Mouse (Mus musculus) erythroblast, adult 5-6 weeks (primary cell): ENCODE results near the gene Slc44a1. TPM values are rescaled to one million over a fixed set of nuclear protein-coding genes. Genes with fewer than 3 reads are reported as not detected.

Source experiments
- ATAC-seq: replicated peaks from 2 replicates; pipeline ENCODE4 v1.8.0; 2016; ENCODE audit warnings: moderate number of reproducible peaks, mild to moderate bottlenecking, moderate TSS enrichment, inconsistent platforms; ENCODE audit not compliant: poor library complexity, low FRiP score, severe bottlenecking
- total RNA-seq, 2 experiments: library from RNA; stranded (forward) in 1 of 2; stranded (reverse) in 1 of 2; fragments of 150-400 nt in 1 of 2; fragments of 200-764, 138-1000 nt in 1 of 2; gene quantifications; 2 replicates each; pipeline versions ENCODE4 v1.2.3 to v1.2.4; 2015 to 2017; ENCODE audit warnings: low replicate concordance in 2 of 2

Slc44a1 gene
- total RNA-seq, 2 experiments from 2014 or later, result 27.3 to 37.0 TPM

DNA sequence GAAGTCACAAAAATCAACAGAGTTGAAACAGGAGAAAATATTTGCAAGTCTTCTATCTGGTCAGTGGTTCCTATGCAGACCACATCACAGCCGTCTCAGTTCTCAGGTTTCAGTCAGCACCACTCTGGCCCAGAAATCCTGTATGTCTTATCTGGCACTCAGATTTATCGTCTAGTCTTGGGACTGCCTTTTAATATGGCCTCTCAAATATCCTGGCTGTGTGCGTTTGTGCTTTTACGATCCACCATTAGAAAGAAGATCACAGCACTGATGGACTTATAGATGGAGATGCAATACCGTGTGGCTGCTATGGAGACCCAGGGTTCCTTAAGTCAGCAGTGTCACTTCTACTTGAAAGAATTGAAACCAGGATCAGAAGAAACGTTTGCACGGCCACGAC lies 80.8 kb downstream of the Slc44a1 start:
- ATAC-seq, result no peak

DNA sequence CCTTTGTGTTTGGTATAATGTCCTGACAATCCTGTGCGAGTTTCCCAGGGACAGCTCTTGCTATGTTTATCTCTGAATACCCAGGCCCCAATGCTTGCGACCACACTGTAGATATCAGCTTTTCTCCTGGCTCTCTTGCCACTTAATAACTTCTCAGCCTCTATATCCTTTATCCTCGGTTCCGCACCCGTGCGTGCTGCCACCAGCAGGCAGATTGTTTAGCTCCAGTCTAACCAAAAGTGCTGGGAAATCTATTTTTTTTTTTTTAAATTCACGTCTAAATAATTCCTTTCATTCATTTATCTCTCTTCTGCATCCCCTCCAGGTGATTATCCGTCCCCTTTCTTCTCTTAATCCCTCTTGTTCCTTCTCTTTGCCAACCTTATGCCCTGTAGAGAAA lies 82.4 kb downstream of the Slc44a1 start:
- no peak for ATAC-seq

DNA sequence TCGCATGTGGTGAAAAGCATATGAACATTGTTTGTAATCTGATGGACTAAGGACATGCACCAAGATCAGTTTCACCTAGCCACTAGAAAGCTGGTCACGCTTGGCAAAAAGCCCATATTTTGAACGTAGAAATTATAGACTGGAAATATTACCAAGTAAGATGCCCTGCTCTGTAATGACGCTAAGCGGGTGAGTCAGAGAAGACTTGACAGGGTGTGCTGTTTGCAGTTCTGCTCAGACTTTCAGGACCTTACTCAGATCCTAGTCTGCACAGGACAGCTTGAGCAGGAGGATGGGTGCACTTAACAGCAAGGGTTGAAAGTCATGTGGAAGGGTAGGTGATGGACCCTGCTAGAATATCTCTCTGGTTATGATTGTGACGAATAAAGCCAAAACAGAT lies 85.3 kb downstream of the Slc44a1 start:
- no peak for ATAC-seq

DNA sequence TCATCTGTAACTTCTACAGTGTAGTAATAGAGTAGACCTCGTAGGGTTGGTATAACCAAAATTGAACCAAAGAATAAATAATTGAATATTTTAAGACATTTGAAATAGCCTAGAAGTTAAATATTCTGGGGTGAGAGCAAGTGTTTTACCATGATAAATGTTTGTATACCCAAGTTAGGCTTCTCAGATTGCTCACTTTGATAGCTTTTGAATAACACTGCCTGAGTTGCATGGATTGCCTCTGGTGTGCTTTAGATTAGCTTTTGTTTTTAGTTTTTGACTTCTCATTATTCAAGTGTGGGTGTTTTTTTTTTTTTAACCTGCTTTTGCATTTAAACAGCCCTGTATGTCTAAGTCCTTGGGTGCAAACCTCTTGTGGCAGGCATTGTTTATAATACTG lies 85.8 kb downstream of the Slc44a1 start:
- ATAC-seq, result no peak

DNA sequence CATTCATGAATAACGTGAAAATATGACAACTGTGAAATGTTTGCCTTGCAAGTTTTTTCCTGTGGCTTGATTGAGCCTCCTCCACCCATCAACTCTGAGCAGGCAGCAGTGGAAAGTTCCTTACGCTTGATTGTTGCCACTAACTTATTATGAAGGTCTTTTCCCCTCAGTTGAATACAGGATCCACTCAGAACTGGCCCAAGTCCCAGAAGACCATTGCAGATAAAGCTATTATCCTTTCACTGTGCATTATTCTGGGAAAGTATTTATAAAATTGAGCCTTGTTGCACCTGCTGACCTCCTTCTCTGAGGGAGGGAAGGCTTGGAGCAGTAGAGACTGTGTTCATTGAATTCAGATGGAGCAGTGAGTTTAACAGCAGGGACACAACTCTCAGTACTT lies 86.2 kb downstream of the Slc44a1 start:
- no peak for ATAC-seq

DNA sequence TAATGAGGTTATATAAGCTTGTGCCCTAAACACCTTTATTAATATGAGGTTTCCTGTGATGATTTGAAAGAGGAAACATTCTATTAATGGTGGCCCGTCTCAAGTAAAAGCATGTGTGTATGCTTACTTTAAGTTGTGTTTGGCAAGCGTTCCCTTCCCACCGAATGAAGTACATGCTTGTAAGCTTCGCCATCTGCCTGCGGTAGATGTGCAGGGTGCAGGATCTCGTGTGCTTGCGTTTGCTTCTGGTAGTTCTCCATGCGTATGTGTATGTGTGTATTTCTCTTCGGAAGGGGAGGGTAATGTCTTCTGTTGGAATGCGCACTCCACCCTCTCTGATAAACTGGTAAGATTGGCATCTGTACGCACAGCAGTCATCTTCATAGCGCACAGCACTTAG lies 95.6 kb downstream of the Slc44a1 start:
- no peak for ATAC-seq

DNA sequence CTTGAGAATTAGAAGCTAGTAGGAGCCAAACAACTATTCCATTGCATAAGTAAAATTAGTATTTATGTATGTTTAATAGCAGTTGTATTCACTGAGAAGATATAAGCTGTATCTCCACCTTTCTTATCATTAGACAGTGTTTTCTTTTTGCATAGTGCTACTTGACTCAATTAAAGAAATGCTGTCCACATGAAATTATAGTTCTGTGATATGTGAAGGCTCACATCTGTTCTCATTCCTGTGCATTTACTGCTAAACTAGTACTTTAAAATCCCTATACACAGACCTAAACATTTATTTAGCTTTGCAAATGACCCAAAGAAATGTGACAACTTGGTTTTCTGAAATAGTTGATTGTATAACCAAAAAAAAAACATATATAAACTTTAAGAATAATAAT lies 96.9 kb downstream of the Slc44a1 start:
- ATAC-seq, result no peak

DNA sequence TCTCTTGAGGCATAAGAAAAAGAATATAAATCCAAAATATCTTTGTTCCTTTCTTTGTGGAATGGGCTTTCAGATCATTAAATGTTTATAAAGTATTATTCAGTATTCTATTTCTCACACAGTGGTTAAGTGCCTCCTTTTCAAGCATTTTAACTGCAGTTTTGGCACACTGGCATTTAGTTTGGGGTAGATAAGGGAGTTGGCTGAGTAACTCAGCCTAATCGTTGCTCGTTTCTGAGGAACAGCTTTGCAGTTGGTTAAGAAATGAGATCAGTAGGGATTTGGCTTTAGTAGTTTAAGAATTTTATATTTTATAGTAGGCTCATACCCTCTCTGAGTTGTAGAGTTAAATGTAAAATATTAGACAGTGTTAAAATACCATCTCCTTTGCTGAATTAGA lies 97.3 kb downstream of the Slc44a1 start:
- no peak for ATAC-seq

DNA sequence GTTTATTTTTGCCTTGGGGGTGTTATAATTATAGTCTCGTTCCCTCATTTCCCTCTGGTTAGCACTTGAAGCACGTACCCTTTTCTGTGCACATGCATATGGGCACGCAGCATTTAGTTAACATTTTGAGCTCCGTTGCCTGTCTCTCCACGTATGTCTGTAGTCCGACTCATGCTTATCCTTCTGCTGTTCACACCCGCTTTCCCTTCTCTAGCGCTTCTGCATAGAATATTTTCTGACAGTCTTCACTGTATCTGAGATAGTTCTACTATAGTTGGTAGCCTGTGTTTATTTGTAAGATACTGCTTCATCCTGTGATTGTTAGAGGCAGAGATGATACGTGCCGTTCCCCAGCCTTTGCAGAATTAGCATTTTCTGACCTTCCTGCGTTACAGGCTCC lies 98.4 kb downstream of the Slc44a1 start:
- no peak for ATAC-seq

DNA sequence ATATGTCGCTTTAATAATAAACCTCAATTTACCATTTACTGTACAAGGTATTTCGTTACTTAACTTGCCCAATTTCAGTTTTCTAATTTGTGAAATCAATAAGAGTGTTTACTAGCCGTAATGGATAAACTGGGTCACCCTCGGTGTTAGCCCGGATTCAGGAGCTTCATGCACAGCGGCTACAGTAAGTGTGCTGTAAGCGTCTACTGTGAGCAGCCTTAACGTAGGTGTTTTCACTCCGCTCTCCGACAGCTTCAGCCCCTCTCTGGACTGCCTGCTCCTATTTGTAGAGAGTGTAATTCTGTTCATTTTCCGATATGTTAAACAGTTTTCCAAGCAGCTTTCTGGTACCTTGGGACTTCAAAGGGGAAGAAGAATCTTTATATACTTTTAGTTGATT lies 99.7 kb downstream of the Slc44a1 start:
- ATAC-seq, result no peak

DNA sequence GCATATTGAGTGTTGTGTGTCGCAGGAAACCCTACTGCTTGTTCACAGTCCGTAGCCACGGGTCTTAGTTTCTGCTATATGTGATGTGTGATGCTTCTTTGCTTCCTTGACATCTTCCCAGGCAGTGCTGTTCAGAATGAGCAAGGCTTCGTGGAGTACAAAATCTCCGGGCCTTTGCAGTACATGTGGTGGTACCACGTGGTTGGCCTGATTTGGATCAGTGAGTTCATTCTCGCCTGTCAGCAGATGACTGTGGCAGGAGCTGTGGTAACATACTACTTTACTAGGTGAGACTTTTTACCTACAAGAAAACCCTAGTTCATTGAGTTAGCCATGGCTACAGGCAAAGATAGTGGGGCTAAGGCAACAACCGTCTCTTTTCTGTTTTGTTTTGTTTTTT lies 103.2 kb downstream of the Slc44a1 start:
- no peak for ATAC-seq

DNA sequence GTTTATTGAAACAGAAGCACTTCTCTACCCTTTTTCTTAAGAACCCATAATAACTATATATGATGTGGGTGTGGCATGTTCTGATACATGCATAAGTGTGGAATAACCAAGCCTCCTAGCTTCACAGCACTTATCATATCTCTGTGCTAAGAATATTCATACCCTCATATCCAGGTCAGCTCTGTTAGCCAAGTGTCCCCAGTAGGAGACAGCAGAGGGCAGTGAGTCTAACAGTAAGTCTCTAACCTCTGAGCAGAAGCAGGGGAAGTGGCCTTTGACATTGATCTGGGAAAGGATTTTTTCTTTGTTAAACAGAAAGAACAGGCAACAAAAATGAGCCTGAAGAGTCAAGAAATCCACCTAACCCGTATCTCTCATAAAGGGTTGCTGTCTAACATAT lies 104.7 kb downstream of the Slc44a1 start:
- no peak for ATAC-seq

DNA sequence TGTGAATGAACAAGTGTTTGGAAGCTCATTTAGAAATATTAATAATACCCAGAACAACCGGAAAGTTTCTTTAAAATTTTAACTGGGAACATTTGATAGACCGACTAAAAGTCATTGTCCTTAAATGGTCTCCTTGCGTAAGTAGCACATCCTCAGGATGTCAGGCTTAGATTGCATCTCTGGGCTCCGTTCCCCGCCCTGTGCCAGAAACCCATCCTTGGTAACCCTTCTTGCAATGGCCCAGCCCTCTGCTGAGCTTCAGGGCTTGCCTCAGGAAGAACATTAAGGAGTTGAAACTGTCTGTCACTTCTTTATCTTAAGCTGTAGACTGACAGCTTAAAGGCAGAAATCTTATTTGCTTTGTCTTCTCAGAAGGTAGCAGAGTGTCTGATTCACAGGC lies 107.2 kb downstream of the Slc44a1 start:
- no peak for ATAC-seq

DNA sequence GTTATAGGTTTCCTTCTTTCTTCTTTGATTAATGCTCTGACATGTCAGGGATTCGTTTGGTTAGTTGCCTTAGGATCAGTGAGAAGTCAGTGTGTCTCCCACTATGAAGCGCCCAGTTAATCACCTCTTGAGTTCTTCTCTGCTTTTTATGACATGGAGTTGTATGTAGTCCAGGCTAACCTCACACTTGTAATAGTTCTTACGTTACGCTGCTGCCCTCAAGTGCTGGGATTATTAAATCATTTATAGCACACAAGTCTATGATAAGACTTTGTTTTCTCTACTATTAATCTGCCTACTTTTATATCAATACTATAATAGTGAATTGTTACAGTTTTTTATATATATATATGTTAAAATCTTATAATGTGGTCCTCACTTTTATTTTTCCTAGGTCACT lies 109.2 kb downstream of the Slc44a1 start:
- no peak for ATAC-seq

DNA sequence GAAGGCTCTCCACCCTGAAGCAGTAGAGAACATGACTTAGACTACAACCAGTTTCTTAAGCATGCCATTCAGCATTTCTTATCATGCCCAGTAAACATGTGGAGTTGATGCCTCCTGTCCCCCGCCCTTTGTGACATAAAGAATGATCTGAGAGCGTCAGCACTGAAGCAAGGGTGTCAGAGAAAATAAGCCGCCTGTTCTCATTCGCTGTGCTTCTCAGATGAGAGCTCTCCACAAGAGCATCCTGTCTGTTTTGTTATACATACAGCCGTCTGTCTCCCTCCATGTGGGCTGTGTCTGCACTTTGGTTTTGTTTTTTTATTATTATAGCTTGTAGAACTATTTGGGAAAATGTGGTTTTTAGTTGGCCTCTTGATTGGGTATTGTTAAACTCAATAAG lies 124.4 kb downstream of the Slc44a1 start:
- ATAC-seq, result no peak

DNA sequence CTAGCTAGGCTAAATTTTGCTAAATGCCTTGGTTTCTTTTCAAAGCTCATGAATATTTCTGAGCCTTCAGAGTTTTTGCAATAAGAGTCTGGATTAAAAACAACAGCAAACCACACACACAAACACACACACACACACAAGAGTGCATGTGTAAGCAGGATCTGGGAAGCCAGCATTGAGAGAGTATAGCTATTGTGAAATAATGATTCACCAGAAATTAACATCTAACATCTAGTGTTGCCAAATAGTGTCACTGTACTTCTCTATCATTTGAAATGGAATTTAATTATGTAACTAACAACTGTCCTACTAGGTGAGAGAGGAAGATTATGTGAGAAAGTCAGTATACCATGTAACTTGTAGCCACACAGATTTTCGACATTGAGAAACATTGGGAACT lies 126.9 kb downstream of the Slc44a1 start:
- ATAC-seq, result no peak

DNA sequence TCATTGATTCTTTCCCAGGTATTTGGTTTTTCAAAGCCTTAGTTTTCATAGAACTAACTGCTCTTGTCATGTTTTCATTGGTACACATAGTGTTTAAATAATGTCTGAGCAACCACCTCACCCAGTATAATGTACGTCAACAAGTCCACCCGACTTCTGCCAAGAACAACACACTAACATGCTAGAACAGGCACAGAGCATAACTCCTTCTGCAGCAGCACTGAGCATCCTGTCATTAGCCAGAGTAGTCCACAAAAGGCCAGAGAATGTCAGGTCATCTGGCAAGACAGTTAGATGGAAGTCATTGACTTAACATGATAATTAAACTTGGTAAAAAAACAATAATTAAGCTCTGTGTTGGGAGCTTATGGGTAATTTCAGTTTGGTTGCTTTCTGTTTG lies 135.3 kb downstream of the Slc44a1 start:
- ATAC-seq, result no peak

DNA sequence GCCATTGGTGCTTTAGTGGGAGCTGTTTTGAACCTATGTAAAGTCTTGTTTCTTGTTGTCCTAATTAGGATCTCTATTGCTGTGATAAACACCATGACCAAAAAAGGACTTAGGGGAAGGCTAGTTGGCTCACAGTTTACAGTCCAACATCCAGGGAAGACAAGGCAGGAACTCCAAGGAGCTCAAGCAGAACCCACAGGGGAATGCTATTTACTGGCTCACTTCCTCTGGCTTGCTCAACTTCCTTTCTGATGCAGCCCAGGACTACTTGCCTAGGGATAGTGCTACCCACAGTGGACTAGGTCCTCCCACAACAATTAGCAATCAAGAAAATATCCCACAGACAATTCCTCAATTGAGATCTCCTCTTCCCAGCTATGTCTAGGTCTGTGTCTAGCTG lies 147.5 kb downstream of the Slc44a1 start:
- ATAC-seq, result no peak

DNA sequence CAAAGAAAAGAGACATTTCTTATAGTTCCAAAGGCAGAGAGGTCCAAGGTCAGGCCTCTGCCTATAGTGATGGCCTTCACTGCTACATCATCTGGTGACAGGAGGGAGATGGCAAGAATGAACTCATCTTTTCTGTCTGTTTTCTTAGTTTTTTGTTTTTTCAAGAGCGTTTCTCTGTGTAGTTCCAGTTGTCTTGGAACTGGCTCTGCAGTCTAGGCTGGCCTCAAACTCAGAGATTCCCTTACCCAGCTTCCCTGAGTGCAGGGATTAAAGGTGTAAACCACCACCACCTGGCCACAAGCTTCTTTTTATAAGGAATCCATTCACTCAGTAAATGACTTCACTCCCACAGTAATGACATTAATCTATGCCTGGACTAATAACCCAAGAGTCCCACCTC lies 148.7 kb downstream of the Slc44a1 start:
- ATAC-seq, result no peak

DNA sequence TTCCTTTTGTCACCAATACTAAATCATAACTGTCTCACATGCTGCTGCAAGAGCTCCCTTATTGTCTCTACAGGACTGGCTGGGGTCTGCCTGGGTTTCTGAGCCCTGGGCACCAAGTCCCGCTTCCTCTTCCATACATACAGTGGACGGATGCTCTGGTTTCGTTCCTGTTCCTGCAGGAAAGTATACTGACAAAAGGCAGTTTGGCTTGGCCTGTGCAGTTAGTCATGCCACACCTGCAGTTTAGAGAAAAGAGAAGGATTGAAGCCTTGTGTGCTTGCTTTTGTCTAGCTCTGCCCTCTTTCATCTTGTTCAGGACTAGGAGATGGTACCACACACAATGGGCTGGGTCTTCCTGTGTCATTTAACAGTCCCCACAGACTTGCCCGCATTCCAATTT lies 149.3 kb downstream of the Slc44a1 start:
- ATAC-seq, result no peak

DNA sequence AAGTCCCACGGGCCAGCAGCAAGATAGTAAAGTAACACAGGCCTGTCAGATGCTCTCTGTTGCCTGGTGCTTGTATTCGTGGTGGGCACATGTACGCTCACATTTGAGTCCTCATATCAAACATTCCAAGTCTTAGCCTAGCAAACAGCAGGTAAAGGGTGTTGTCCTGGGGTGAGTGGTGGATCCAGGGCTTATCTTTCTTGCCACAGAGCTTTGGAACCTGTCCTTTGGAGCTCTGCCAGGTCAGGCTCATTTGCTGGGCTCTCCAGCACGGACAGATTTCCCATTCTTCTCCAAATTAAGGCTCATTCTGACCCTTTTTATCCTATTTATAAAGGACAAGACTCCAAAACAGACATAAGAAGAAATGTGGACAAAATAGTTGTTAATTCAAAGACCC lies 149.9 kb downstream of the Slc44a1 start:
- no peak for ATAC-seq

DNA sequence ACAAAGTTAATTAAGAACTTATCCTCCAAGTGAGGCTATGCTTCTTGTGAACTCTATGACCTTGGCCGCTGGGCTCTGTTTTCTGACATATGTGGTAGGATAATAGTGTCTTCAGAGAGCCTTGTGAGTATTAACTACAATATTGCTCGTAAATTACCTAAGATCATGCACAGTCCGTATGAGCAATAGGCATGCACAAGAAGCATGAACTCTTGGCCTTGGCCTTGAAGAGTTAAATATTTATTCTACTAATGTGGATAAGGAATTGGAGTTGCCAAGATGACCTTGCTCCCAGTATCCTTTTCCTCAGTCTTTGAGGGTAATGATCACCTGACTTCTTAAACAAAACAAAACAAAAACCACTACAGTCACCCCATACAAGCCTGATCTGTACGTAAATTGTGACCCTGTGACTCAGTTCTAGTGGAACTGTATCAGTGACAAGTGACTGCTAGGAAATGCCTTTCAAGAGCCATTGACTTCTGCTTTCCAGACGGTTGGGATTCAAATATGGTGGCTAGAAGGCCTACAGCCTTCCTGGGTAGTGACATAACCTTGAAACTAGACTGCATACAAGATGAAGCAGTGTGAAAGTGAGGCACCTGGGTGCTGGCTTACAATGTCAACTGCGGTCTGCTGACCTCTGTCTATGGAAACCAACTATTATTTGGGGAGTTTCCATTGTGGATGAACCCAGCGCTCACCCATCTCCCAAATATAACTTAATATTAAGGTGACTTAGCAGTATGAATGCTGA lies 150.7 kb downstream of the Slc44a1 start:
- ATAC-seq, result no peak
